Mouse (Mus musculus): ENCODE results near the gene Kif20b. TPM values are rescaled to one million over a fixed set of nuclear protein-coding genes. Genes with fewer than 3 reads are reported as not detected.

Gene Kif20b
- polyA plus RNA-seq, 1 experiment from 2014 or later = 45.4 TPM

DNA sequence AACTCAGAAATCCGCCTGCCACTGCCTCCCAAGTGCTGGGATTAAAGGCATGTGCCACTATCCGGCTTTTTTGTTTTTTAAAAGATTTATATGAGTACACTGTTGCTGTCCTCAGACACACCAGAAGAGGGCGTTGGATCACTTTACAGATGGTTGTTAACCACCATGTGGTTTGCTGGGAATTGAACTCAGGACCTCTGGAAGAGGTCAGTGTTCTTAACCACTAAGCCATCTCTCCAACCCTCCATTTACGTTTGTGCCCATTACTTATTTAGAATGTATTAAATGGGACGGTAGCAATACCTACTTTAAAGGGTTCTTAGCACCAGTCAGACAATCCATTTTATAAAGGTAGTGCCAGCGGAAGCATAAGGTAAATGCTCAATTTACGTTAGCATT, 909 bp upstream of the Kif20b start:
- Histone ChIP-seq H3K36me3 (0 out of 2 replicates have a peak, but pooled peaks cover 6% of the 10 kb centered on the region), H3K4me3 (replicated peaks) (peak overlapping the region; percentile 71), H3K4me2 (replicated peaks) (peak overlapping the region; percentile 54), H3K27ac (replicated peaks) (peak overlapping the region; percentile 85), H3K9me3 (replicated peaks) (no peaks in the 10 kb centered on the region), H3K4me1 (peaks cover 3% of the 10 kb centered on the region; the same call in 1 of the 2 replicates), H3K27me3 (no peaks in the 10 kb centered on the region), H3K9ac (no peak overlapping the region)
- 20% methylated on average over 7 of the region's 7 CpGs for WGBS
- ATAC-seq (ENCODE audit: insufficient number of reproducible peaks, low FRiP score, low TSS enrichment, low read depth) = no peak

DNA sequence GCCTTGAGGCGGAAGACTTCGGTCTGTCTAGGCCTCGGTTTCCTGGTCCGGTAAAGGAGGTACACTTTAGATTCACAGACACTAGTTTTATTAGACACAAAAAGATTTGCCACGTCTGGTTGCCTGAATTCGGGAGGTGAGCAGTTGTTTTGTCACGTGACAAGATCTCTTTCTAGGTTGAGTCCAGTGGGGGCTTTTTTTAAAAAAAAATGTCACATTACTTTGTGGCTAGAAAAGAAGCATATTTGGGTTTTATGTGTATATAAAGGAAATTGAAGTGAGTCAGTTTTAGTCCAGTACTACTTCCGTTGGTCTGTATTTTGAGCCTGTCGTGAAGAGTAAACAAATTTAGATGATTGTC, 422 bp downstream of the Kif20b start:
- under 1% methylated on average over 9 of the region's 9 CpGs for WGBS
- no peak overlapping the region for H3K27ac ChIP-seq (replicated peaks)
- peak overlapping the region; percentile 60; the same call in 1 of the 2 replicates for H3K9ac ChIP-seq

DNA sequence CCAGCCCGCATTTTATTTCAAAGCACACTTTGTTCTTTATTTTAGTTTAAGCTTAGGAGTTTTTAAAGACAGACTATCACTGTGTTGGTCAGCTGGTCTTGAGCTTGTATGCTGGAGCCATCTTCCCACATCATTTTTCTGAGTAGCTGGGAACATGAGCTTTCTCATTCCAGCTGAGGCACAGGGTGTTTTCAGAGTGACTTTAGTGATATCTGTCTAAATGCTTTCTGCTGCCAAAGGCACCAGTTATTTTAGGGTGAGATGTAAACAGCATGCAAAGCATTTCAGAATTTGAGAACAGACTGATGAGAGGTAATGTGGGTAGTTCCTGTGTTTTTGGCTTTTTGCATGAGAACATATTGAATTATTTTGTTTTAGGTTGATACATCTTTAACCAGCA, 25.0 kb downstream of the Kif20b start:
- Histone ChIP-seq H3K27ac (replicated peaks) (no peak overlapping the region), H3K4me1 (no peaks in the 10 kb centered on the region), H3K9me3 (replicated peaks) (no peaks in the 10 kb centered on the region), H3K9ac (no peak overlapping the region), H3K4me3 (replicated peaks) (no peak overlapping the region), H3K27me3 (no peaks in the 10 kb centered on the region), H3K4me2 (replicated peaks) (no peak overlapping the region), H3K36me3 (peaks cover 36% of the 10 kb centered on the region)
- no peak for ATAC-seq (ENCODE audit: insufficient number of reproducible peaks, low FRiP score, low TSS enrichment, low read depth)
- 97% methylated on average over 1 of the region's 1 CpGs for WGBS

More for the DNA sequence above, 422 bp downstream of the Kif20b start:
- ATAC-seq (ENCODE audit: insufficient number of reproducible peaks, low FRiP score, low TSS enrichment, low read depth) = no peak
- Histone ChIP-seq H3K27me3 (no peaks in the 10 kb centered on the region), H3K36me3 (0 out of 2 replicates have a peak, but pooled peaks cover 6% of the 10 kb centered on the region), H3K4me3 (replicated peaks) (peak overlapping the region; percentile 71), H3K4me2 (replicated peaks) (peak overlapping the region; percentile 54), H3K9me3 (replicated peaks) (no peaks in the 10 kb centered on the region), H3K4me1 (peaks cover 3% of the 10 kb centered on the region; the same call in 1 of the 2 replicates)

DNA sequence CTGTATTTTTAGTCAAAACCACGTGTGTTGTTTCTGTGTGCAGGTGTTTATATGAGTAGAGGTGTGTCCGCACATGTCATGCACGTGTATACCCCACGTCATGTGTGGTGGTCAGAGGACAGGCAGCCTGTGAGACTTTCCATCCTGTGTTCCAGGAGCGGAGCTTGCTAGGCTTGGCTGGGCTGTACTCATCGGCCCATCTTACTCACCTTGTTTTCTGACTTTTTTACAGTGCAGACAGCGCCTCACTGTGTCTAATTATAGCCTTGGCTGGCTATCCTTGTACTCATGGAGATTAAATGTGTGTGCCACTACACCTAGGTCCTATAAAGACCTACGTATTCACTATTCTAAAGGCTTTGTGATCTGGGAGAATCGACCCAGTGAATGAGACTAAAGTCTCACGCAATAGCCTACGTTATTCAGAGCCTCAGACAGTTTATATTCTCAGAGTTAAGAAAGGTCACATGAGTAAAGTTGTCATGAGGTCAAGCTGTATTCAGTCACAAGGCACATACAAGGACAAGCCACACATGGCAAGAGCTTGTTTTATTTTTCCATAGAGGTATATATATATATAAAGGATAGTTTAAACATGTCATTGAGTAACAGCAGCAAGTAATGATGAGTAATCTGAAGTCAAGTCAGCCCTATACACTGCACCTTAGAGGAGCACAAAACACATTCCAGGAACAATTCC, 31.8 kb downstream of the Kif20b start:
- no peak overlapping the region for H3K9ac ChIP-seq
- no peak overlapping the region for H3K4me2 ChIP-seq (replicated peaks)
- no peak overlapping the region for H3K4me3 ChIP-seq (replicated peaks)
- peaks cover 38% of the 10 kb centered on the region for H3K36me3 ChIP-seq
- no peaks in the 10 kb centered on the region for H3K9me3 ChIP-seq (replicated peaks)
- no peaks in the 10 kb centered on the region for H3K4me1 ChIP-seq
- no peak overlapping the region for H3K27ac ChIP-seq (replicated peaks)
- 91% methylated on average over 11 of the region's 11 CpGs for WGBS
- H3K27me3 ChIP-seq = no peaks in the 10 kb centered on the region
- ATAC-seq (ENCODE audit: insufficient number of reproducible peaks, low FRiP score, low TSS enrichment, low read depth) = no peak

DNA sequence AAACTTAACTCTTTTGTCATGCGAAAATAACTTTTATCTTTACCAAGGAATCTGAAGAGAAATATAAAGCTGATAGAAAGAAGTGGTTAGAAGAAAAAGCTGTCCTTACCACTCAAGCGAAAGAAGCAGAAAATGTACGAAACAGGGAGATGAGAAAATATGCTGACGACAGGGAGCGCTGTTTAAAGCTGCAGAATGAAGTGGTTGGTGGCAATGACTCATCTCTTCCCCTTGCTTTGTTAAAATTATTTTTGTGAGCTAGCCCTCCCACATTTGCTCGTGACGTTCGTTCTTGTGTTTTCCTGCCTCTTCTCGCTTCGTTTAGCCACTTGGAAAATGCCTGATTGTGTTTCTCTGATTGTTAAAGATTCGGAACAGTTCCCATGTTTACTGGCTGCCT, 37.2 kb downstream of the Kif20b start:
- no peak for ATAC-seq (ENCODE audit: insufficient number of reproducible peaks, low FRiP score, low TSS enrichment, low read depth)
- no peaks in the 10 kb centered on the region for H3K9me3 ChIP-seq (replicated peaks)
- H3K36me3 ChIP-seq = peaks cover 23% of the 10 kb centered on the region
- no peak overlapping the region for H3K4me2 ChIP-seq (replicated peaks)
- H3K27ac ChIP-seq (replicated peaks) = no peak overlapping the region
- no peak overlapping the region for H3K4me3 ChIP-seq (replicated peaks)
- H3K4me1 ChIP-seq = no peaks in the 10 kb centered on the region
- H3K9ac ChIP-seq = no peak overlapping the region
- 88% methylated on average over 11 of the region's 11 CpGs for WGBS
- H3K27me3 ChIP-seq = no peaks in the 10 kb centered on the region

DNA sequence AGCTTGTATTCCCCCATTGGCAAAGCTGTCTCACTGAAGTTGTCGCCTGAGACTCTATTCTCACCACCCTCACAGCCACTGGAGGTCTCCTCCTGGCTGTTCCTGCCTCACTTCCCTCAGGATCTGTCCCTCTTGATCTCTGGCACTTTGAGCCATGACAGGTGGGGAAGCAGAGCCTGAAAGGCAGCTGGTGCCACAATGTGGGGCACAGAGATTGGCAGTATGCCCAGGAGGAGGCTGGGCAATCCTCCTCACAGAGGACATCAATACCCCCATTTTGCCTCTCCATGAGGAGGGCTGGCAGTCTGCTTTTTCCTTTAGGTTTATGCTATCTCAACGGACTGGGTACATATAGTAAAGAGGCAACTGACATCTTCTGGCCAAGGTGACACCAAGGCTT, 62.6 kb downstream of the Kif20b start:
- Histone ChIP-seq H3K4me1 (no peaks in the 10 kb centered on the region), H3K4me3 (replicated peaks) (no peak overlapping the region), H3K4me2 (replicated peaks) (no peak overlapping the region), H3K9me3 (replicated peaks) (no peaks in the 10 kb centered on the region), H3K9ac (no peak overlapping the region), H3K27ac (replicated peaks) (no peak overlapping the region), H3K27me3 (no peaks in the 10 kb centered on the region), H3K36me3 (no peaks in the 10 kb centered on the region)
- WGBS = 62% methylated on average over 2 of the region's 2 CpGs
- ATAC-seq (ENCODE audit: insufficient number of reproducible peaks, low FRiP score, low TSS enrichment, low read depth) = no peak

DNA sequence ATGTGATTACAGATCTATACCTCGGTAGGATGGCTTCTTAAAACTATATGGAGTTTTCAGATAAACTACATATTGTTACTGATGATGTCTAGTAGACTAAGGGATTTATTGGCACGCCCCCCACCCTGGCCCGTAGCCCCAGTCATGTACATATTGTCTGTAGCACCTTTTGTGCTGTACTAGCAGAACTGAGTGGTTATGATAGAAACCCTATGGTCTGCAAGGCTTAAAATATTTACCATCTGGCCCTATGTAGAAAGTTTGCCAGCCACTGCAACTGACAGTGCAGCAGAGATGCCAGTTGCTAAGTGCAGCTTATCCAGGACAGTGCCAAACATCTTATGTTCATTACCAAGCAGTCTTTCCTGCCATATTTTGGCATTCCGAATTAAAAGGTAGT, 68.3 kb downstream of the Kif20b start:
- no peak overlapping the region for H3K4me3 ChIP-seq (replicated peaks)
- no peak overlapping the region for H3K27ac ChIP-seq (replicated peaks)
- H3K36me3 ChIP-seq = no peaks in the 10 kb centered on the region
- no peak overlapping the region for H3K4me2 ChIP-seq (replicated peaks)
- H3K4me1 ChIP-seq = no peaks in the 10 kb centered on the region
- no peaks in the 10 kb centered on the region for H3K27me3 ChIP-seq
- ATAC-seq (ENCODE audit: insufficient number of reproducible peaks, low FRiP score, low TSS enrichment, low read depth) = no peak
- H3K9ac ChIP-seq = no peak overlapping the region
- no peaks in the 10 kb centered on the region for H3K9me3 ChIP-seq (replicated peaks)
- WGBS = 62% methylated on average over 4 of the region's 4 CpGs

DNA sequence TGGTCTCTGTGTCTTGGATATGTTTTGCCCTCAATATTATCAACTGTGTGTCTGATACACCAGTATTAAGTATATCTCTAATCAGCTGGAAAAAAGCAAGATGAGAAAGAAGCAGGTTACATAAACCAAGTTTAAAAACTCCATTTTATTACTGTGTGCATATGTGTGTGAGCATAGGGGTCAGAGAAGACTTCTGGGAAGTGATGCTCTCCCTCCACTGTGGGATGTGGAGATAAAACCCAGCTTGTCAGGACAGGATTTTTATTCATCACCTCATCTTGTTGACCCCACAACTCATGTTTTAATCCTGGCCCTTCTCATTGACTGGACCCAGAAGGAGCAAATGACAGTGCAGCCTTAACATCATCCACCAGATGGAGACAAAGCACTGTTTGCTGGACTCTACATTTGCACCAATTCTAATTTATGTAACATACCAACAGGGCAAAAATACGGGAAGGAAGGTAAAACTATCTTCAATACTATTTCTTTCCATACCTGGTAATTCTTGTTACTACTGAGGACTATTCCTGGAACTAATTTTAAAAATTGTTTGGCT, 70.9 kb downstream of the Kif20b start:
- WGBS = 9% methylated on average over 1 of the region's 1 CpGs

DNA sequence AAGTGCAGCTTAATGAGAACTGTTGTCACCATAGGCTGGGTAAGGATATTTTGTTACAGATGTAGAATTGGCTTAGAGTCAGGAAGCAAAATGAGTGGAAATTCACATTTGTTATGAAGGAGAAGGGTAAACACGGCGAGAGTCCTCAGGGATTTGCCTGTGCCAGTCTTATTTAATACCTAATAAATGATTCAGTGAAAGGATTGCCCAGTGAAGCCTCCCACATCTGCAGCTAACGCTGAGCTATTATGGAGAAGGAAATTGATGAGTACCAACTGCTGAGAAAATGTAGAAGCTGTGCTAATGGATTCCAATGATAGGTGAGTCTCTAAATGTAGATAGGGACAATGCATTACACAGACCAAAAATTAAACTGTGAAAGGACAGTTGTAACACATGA, 92.9 kb downstream of the Kif20b start:
- no peak overlapping the region for H3K4me3 ChIP-seq (replicated peaks)
- ATAC-seq (ENCODE audit: insufficient number of reproducible peaks, low FRiP score, low TSS enrichment, low read depth) = no peak
- H3K27ac ChIP-seq (replicated peaks) = no peak overlapping the region
- H3K4me2 ChIP-seq (replicated peaks) = no peak overlapping the region
- H3K27me3 ChIP-seq = no peaks in the 10 kb centered on the region
- no peaks in the 10 kb centered on the region for H3K4me1 ChIP-seq
- no peaks in the 10 kb centered on the region for H3K9me3 ChIP-seq (replicated peaks)
- H3K9ac ChIP-seq = no peak overlapping the region
- H3K36me3 ChIP-seq = no peaks in the 10 kb centered on the region
- 61% methylated on average over 3 of the region's 3 CpGs for WGBS

More for the DNA sequence above, 70.9 kb downstream of the Kif20b start:
- Histone ChIP-seq H3K4me3 (replicated peaks) (no peak overlapping the region), H3K4me1 (no peaks in the 10 kb centered on the region), H3K36me3 (no peaks in the 10 kb centered on the region), H3K27ac (replicated peaks) (no peak overlapping the region), H3K4me2 (replicated peaks) (no peak overlapping the region), H3K9me3 (replicated peaks) (no peaks in the 10 kb centered on the region), H3K9ac (no peak overlapping the region), H3K27me3 (no peaks in the 10 kb centered on the region)
- no peak for ATAC-seq (ENCODE audit: insufficient number of reproducible peaks, low FRiP score, low TSS enrichment, low read depth)

DNA sequence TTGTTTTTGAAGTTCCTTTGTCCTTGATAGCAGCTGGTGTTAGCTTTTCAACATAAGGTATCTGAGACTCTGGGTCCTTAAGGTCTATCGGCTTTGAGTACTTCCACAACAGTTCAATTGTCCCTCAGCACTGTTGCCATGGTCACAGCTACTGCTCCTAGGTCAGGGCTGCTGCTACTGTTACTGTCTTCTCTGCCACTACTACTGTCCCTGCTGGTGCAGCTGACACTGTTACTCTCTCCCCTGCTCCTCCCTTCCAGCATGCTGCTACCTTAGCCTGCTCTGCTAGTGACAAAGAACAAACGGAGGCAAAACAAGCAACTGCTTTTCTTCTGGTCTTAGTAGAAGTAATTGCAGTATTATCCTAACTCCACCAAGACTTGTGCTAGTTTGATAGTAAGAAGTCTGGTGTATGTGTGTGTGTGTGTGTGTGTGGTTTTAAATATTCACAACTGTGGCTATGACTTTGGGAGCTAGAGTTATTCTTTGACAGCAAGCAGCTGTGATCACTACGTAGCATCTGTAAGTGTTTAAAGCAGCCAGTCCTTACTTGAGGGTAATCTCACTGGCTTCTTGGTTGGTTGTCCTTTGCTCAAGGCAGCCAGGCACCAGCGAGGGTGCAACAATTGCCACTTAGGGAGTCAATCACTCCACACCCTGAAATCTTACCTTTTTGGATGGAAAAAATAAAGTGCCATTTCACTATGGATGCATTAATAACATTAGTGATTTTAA, 95.5 kb downstream of the Kif20b start:
- ATAC-seq (ENCODE audit: insufficient number of reproducible peaks, low FRiP score, low TSS enrichment, low read depth) = no peak

DNA sequence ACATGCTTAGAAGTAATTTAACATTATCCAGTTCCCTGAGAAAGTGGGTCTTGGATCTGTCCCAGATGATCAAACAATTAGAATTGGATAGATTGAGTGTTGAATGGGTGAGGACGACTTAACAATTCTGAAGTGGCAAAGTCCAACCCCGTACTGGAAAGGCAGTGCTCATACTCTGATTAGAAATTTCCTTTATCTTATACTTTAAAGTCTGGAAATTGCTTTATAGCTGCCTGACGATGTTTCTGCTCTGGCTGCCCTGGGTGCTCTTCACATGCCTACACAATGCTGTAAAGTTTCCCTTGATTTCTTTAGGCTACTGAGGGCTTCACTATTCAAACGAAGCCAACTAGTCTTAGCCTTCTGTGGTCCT, 96.0 kb downstream of the Kif20b start:
- ATAC-seq (ENCODE audit: insufficient number of reproducible peaks, low FRiP score, low TSS enrichment, low read depth) = no peak
- 82% methylated on average over 4 of the region's 4 CpGs for WGBS

More for the DNA sequence above, 95.5 kb downstream of the Kif20b start:
- Histone ChIP-seq H3K9me3 (replicated peaks) (no peaks in the 10 kb centered on the region), H3K4me3 (replicated peaks) (no peak overlapping the region), H3K27ac (replicated peaks) (no peak overlapping the region), H3K36me3 (no peaks in the 10 kb centered on the region), H3K4me1 (no peaks in the 10 kb centered on the region), H3K4me2 (replicated peaks) (no peak overlapping the region), H3K27me3 (no peaks in the 10 kb centered on the region), H3K9ac (no peak overlapping the region)
- WGBS = 44% methylated on average over 4 of the region's 4 CpGs

More for the DNA sequence above, 96.0 kb downstream of the Kif20b start:
- no peak overlapping the region for H3K4me2 ChIP-seq (replicated peaks)
- no peak overlapping the region for H3K4me3 ChIP-seq (replicated peaks)
- H3K9ac ChIP-seq = no peak overlapping the region
- no peaks in the 10 kb centered on the region for H3K9me3 ChIP-seq (replicated peaks)
- no peaks in the 10 kb centered on the region for H3K27me3 ChIP-seq
- no peak overlapping the region for H3K27ac ChIP-seq (replicated peaks)
- no peaks in the 10 kb centered on the region for H3K4me1 ChIP-seq
- H3K36me3 ChIP-seq = no peaks in the 10 kb centered on the region

Data from embryonic facial prominence, embryonic 15.5 days (tissue).